Mouse (Mus musculus) liver, embryonic 15.5 days (tissue): ENCODE measurements at regions not wholly inside any gene's neighbourhood (a gene's known extent, or its start where the extent isn't known, plus 50 kb on each side); places are given as distances from the start of the nearest gene placed in this dataset.
A peak's percentile ranks its signal among the peaks of the same experiment; 100 is the strongest.

Experiments
- ATAC-seq: fragments of 200-750 bp; cut with Nextera tagmentation; 2 replicates; pipeline ENCODE4 v1.8.0; 2017; ENCODE audit warnings: moderate number of reproducible peaks, mild to moderate bottlenecking, moderate library complexity; ENCODE audit not compliant: insufficient read depth
- H3K27ac ChIP-seq: fragments of 300-500 bp; sonication (generic); replicated peaks from 2 replicates; pipeline ENCODE4 v1.5.1; 2015; ENCODE audit warnings: mild to moderate bottlenecking, inconsistent platforms
- H3K27me3 ChIP-seq: fragments of 300-500 bp; sonication (generic); 2 replicates; pipeline ENCODE4 v1.6.1; 2015; ENCODE audit warnings: mild to moderate bottlenecking, inconsistent platforms
- H3K36me3 ChIP-seq: fragments of 300-500 bp; sonication (generic); replicated peaks from 2 replicates; pipeline ENCODE4 v1.6.1; 2015; ENCODE audit warnings: moderate library complexity, mild to moderate bottlenecking, inconsistent platforms
- H3K4me1 ChIP-seq: fragments of 300-500 bp; sonication (generic); replicated peaks from 2 replicates; pipeline ENCODE4 v1.6.1; 2015; ENCODE audit warnings: inconsistent platforms
- H3K4me2 ChIP-seq: fragments of 300-500 bp; sonication (generic); 2 replicates; pipeline ENCODE4 v1.6.1; 2015; ENCODE audit warnings: moderate library complexity, mild to moderate bottlenecking, inconsistent platforms
- H3K4me3 ChIP-seq: fragments of 300-500 bp; sonication (generic); replicated peaks from 2 replicates; pipeline ENCODE4 v1.5.1; 2015; ENCODE audit warnings: mild to moderate bottlenecking, inconsistent platforms
- H3K9ac ChIP-seq: fragments of 300-500 bp; sonication (generic); 2 replicates; pipeline ENCODE4 v1.6.1; 2015; ENCODE audit warnings: moderate library complexity, mild to moderate bottlenecking, inconsistent platforms
- H3K9me3 ChIP-seq: fragments of 300-500 bp; sonication (generic); replicated peaks from 2 replicates; pipeline ENCODE4 v1.6.1; 2016; ENCODE audit warnings: inconsistent platforms
- WGBS: fragments of 180-500 bp; shearing (Covaris S2); methylation state at CpG from one replicate; pipeline ENCODE4 v1.1.7; 2015; ENCODE audit warnings: mixed read lengths; ENCODE audit not compliant: insufficient replicate concordance; 5-methylcytosine and 5-hydroxymethylcytosine counted together

DNA sequence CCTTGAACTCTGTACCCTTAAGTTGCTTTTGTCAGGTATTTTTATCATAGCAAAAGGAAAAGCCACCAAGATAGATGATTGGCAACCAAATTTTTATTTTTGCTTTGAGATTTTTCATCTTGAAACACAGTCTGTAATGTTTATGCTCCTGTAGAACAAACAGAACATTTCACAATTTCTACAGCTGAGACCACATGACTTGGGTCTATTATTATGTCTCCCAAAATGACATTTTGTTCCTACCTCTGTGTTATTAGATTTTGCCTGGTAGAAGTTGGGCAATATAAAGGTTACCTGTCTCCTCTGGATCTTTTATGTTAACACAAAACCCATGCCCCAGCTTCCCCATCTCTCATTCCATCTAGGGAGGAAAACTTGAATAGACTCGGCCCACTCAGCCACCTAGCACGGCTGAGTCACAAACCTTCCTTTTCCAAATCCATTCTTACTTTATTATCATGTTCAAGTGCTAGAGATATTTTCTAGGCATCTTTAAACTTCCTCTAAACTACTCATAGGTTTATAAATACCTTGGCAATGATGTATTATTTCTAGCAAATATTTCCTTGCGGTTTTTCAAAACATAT is 84.8 kb upstream of the Dazl start:
- ATAC-seq = no peak

DNA sequence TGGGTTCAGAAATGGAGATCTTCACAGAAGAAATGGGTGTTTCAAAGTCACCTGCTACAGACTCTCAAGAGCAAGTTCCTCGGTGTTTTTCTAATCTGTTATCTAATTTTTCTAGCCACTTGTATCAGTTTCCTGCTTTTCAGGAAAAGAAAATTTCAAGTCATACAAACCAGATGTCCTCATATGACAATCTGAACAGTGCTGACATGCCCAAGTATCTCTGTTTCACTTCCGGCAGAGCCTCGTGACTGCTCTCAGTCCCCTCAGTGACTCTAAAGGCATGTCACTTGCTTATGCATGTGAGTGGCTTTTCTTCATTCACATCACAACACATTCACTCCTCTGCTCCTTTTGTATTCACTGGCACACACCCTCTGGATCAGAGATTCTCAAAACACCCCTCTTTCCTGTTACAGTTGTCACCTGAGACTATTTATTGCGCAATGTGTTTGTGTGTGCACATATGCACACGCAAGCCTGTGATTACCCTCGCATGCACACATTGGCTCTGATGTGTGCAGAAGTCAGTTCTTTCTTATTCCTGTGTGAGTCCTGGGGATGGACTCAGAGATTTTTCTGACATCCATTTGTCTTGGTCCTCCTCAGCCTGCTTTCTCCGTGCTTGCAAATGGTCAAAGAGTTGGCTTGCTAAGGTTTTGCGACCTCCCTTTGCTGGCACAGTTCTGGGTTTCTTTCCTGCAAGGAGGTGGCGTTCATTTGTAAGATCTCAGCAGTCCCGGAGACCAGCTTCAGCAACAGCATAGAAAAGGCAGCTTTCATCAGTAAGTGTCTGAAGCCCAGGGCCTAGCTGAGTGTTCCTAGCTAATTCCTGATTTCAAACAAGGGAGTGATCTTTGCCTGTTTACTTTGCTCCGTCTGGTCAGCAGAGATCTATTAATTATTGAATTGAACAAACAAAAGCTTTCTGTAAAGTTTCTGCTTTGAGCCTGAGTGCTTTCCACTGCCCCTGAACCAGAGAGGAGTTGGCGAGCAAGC is 95.6 kb upstream of the Dazl start:
- H3K9me3 ChIP-seq = no peaks in the 10 kb centered on the region
- H3K4me2 ChIP-seq = no peak overlapping the region
- H3K4me1 ChIP-seq = peaks cover 6% of the 10 kb centered on the region; the same call in 1 of the 2 replicates
- no peaks in the 10 kb centered on the region for H3K27me3 ChIP-seq
- H3K36me3 ChIP-seq = no peaks in the 10 kb centered on the region
- no peak overlapping the region for H3K4me3 ChIP-seq
- WGBS = 53% methylated on average over 12 of the region's 12 CpGs
- no peak overlapping the region for H3K9ac ChIP-seq
- peak; percentile 60 for ATAC-seq
- peak overlapping the region; percentile 68 for H3K27ac ChIP-seq

More for the DNA sequence above, 84.8 kb upstream of the Dazl start:
- WGBS = 75% methylated on average over 3 of the region's 3 CpGs
- H3K4me3 ChIP-seq = no peak overlapping the region
- no peaks in the 10 kb centered on the region for H3K27me3 ChIP-seq
- no peak overlapping the region for H3K27ac ChIP-seq
- no peaks in the 10 kb centered on the region for H3K36me3 ChIP-seq
- H3K4me2 ChIP-seq = no peak overlapping the region
- 0 out of 2 replicates have a peak, but pooled peaks cover 6% of the 10 kb centered on the region for H3K4me1 ChIP-seq
- no peaks in the 10 kb centered on the region for H3K9me3 ChIP-seq
- H3K9ac ChIP-seq = no peak overlapping the region

DNA sequence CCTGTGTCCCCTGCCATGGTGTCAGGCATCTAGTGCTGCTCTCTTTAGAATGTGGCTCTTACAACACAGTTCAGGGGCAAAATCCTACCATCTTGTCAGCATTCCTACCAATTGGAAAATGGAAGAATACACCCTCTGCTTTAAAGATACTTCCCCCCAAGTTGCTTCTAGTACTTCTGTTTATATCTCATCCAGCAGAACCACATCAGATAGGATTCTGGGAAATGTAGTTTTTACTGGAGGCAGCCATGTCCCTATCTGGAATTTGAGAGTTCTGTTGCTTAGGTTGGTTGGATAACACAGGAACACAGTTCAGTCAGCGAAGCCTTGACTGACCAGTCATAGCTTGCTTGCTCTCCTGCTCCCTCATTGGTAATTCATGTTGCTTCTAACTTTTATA is 96.7 kb upstream of the Dazl start:
- H3K27me3 ChIP-seq = no peaks in the 10 kb centered on the region
- no peak overlapping the region for H3K9ac ChIP-seq
- H3K4me3 ChIP-seq = no peak overlapping the region
- H3K4me2 ChIP-seq = no peak overlapping the region
- H3K36me3 ChIP-seq = no peaks in the 10 kb centered on the region
- H3K4me1 ChIP-seq = peaks cover 6% of the 10 kb centered on the region; the same call in 1 of the 2 replicates
- WGBS = 64% methylated on average over 1 of the region's 1 CpGs
- no peak for ATAC-seq
- no peaks in the 10 kb centered on the region for H3K9me3 ChIP-seq
- no peak overlapping the region for H3K27ac ChIP-seq

DNA sequence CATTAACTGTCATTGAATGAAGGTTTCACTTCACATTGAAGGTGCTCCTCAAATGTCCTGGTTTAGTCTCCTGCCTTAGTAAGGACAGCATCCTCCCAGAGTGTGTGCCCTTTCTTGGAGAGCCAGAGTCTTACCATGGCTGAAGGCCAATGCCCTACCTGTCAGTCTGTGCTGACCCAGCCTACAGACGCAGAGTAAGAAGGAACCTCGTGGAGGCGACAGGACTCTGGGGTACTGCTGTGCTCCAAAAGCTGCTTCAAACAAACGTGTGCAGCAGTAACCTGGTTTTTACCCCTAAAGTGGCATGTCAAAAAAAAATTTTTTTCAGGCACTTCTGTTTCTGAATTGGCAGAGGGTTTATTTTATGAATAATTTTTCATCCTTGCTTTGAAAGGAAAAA is 97.8 kb upstream of the Dazl start:
- no peak overlapping the region for H3K4me2 ChIP-seq
- H3K4me3 ChIP-seq = no peak overlapping the region
- no peak overlapping the region for H3K9ac ChIP-seq
- ATAC-seq = no peak
- 63% methylated on average over 4 of the region's 4 CpGs for WGBS
- no peaks in the 10 kb centered on the region for H3K9me3 ChIP-seq
- no peak overlapping the region for H3K27ac ChIP-seq
- no peaks in the 10 kb centered on the region for H3K36me3 ChIP-seq
- no peaks in the 10 kb centered on the region for H3K27me3 ChIP-seq
- H3K4me1 ChIP-seq = peaks cover 6% of the 10 kb centered on the region; the same call in 1 of the 2 replicates

DNA sequence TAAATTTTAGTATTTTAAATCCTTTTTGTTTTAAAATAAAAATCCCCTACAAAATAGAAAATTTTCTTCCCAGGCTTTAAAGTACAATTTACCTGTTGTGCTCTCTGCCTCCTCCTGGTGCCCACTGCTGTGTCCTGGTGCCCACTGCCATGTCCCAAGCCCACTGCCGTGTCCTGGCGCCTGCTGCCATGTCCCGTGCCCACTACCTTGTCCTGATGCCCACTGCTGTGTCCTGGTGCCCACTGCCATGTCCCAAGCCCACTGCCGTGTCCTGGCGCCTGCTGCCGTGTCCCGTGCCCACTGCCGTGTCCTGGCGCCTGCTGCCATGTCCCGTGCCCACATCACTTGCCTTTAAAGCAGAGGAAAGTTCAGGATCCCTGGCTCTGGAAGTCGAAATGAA is 98.6 kb upstream of the Dazl start:
- 74% methylated on average over 11 of the region's 11 CpGs for WGBS
- Histone ChIP-seq H3K4me2 (no peak overlapping the region), H3K36me3 (no peaks in the 10 kb centered on the region), H3K9ac (no peak overlapping the region), H3K4me3 (no peak overlapping the region), H3K9me3 (no peaks in the 10 kb centered on the region), H3K27me3 (no peaks in the 10 kb centered on the region), H3K27ac (no peak overlapping the region), H3K4me1 (peaks cover 6% of the 10 kb centered on the region; the same call in 1 of the 2 replicates)
- no peak for ATAC-seq

DNA sequence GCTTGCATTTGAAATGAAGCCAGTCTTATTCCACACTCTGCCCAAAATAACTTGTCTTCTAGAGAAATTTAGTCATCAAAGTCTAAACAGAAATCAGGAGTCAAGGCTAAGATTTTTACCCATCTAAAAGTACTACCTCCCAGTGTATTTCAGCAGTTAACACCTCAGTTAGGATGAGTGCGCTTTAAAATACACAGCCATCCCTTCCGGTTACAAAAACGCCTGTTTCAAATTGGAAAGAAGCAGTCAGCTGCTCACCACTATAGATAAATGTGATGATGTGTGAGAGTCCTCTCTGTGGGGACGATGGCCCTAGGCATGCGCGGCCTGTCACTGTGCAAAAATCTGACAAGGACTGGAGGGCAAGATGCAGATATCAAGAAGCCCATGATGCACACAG is 99.0 kb upstream of the Dazl start:
- 72% methylated on average over 6 of the region's 6 CpGs for WGBS
- Histone ChIP-seq H3K9me3 (no peaks in the 10 kb centered on the region), H3K4me2 (no peak overlapping the region), H3K9ac (no peak overlapping the region), H3K4me1 (peaks cover 6% of the 10 kb centered on the region; the same call in 1 of the 2 replicates), H3K27ac (no peak overlapping the region), H3K4me3 (no peak overlapping the region), H3K36me3 (no peaks in the 10 kb centered on the region), H3K27me3 (no peaks in the 10 kb centered on the region)
- no peak for ATAC-seq

DNA sequence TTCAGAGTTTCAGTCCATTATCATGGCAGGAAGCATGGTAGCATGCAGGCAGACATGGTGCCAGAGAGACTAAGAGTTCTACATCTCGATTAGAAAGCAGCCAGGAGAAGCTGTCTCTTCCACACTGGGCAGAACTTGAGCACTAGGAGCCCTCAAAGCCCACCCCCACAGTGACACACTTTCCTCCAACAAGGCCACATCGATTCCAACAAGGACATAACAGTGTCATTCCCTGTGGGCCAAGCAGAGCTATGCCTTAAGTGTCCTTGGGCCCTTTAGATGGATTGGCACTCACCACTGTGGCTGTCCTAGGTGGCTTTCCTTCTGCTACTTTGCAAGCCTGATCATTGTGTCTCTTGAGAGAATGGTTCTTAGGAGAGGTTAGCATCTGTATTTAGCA is 99.5 kb upstream of the Dazl start:
- 56% methylated on average over 2 of the region's 2 CpGs for WGBS
- H3K36me3 ChIP-seq = no peaks in the 10 kb centered on the region
- H3K27me3 ChIP-seq = no peaks in the 10 kb centered on the region
- no peak overlapping the region for H3K4me2 ChIP-seq
- H3K9me3 ChIP-seq = no peaks in the 10 kb centered on the region
- no peak overlapping the region for H3K9ac ChIP-seq
- H3K27ac ChIP-seq = no peak overlapping the region
- no peak for ATAC-seq
- H3K4me1 ChIP-seq = peaks cover 6% of the 10 kb centered on the region; the same call in 1 of the 2 replicates
- H3K4me3 ChIP-seq = no peak overlapping the region

DNA sequence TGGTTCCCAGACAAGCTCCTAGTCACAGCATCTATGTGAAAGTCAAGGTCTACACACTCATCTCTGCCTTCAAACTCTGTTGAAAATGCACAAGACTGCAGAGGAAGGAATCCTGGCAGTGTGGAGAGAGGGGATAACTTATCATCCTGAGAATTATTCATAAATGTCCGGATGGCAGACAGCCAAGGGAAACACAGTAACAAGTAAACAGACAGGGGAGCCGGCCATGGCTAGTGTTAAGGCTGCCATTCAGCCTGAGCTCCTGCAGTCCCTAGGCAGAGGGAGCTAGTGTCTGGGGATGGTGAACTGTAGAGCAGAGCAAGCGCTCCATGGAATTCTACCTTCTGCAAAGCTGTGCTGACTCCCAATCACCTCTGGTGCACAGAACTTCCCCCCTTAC is 100.3 kb upstream of the Dazl start:
- ATAC-seq = no peak; the same call in 1 of the 2 replicates
- Histone ChIP-seq H3K4me1 (peaks cover 6% of the 10 kb centered on the region; the same call in 1 of the 2 replicates), H3K9ac (no peak overlapping the region), H3K9me3 (no peaks in the 10 kb centered on the region), H3K36me3 (no peaks in the 10 kb centered on the region), H3K27me3 (no peaks in the 10 kb centered on the region), H3K4me3 (no peak overlapping the region), H3K27ac (no peak overlapping the region), H3K4me2 (no peak overlapping the region)
- 56% methylated on average over 3 of the region's 3 CpGs for WGBS

DNA sequence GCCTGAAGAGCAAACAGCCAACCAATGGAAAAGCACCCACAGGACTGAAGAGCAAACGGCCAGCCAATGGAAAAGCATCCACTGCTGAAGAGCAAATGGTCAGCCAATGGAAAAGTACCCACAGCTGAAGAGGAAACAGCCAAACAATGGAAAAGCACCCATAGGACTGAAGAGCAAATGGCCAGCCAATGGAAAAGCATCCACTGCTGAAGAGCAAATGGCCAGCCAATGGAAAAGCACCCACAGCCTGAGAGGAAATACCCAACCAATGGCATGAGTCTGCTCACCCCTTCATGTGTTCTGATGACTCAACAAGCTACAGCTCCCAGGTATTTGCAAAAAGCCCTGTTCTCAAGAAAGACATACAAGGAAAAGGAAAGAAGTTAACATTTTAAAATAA is 101.4 kb upstream of the Dazl start:
- peaks cover 6% of the 10 kb centered on the region; the same call in 1 of the 2 replicates for H3K4me1 ChIP-seq
- no peak overlapping the region for H3K9ac ChIP-seq
- no peak for ATAC-seq
- H3K4me3 ChIP-seq = no peak overlapping the region
- H3K4me2 ChIP-seq = no peak overlapping the region
- H3K27me3 ChIP-seq = no peaks in the 10 kb centered on the region
- H3K9me3 ChIP-seq = no peaks in the 10 kb centered on the region
- H3K27ac ChIP-seq = no peak overlapping the region
- H3K36me3 ChIP-seq = no peaks in the 10 kb centered on the region
- WGBS = 47% methylated on average over 1 of the region's 1 CpGs

DNA sequence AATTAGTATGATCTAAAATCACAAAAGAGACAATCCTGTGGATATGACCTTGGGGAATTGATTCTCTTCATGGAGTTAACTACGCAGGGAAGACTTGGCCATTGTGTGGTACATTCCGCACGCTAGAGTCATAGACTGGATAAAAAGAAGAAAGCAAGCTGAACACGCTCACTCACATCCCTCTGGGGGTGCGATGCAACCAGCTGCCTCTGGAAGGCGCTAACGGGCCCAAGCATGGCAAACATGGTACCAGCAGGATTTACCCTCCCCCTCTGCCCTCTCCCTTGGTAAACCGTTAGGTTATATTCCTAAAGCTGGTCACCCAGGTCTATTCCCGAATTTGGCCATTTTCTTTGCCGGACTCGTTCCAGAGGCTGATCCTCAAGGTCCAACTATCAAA is 102.2 kb upstream of the Dazl start:
- 80% methylated on average over 11 of the region's 11 CpGs for WGBS

DNA sequence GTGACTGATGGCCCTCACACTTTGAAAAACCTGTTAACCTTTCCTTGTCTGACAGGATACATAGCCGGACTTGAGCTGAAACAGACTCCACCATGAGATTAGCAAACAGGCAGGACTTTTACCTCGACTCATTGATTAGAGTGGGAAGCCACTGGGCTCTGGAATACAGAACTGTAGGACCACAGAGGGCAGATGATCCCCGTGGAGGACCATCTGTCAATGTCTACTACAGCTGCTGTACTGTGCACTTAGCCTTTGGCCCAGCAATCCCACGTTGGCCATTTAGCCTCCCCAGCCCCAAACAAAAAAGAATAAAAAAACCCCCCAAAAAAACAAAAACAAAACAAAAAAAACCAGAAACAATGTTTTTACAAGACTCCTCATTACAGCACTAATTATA is 103.9 kb upstream of the Dazl start:
- Histone ChIP-seq H3K4me2 (no peak overlapping the region), H3K36me3 (no peaks in the 10 kb centered on the region), H3K27me3 (no peaks in the 10 kb centered on the region), H3K4me1 (no peaks in the 10 kb centered on the region), H3K9ac (no peak overlapping the region), H3K4me3 (no peak overlapping the region), H3K9me3 (no peaks in the 10 kb centered on the region), H3K27ac (no peak overlapping the region)
- ATAC-seq = no peak
- 47% methylated on average over 4 of the region's 4 CpGs for WGBS

More for the DNA sequence above, 102.2 kb upstream of the Dazl start:
- Histone ChIP-seq H3K27me3 (no peaks in the 10 kb centered on the region), H3K9me3 (no peaks in the 10 kb centered on the region), H3K27ac (no peak overlapping the region), H3K36me3 (no peaks in the 10 kb centered on the region), H3K4me1 (no peaks in the 10 kb centered on the region), H3K4me2 (no peak overlapping the region), H3K4me3 (no peak overlapping the region), H3K9ac (no peak overlapping the region)
- ATAC-seq = no peak
